In the genomic region with DNA sequence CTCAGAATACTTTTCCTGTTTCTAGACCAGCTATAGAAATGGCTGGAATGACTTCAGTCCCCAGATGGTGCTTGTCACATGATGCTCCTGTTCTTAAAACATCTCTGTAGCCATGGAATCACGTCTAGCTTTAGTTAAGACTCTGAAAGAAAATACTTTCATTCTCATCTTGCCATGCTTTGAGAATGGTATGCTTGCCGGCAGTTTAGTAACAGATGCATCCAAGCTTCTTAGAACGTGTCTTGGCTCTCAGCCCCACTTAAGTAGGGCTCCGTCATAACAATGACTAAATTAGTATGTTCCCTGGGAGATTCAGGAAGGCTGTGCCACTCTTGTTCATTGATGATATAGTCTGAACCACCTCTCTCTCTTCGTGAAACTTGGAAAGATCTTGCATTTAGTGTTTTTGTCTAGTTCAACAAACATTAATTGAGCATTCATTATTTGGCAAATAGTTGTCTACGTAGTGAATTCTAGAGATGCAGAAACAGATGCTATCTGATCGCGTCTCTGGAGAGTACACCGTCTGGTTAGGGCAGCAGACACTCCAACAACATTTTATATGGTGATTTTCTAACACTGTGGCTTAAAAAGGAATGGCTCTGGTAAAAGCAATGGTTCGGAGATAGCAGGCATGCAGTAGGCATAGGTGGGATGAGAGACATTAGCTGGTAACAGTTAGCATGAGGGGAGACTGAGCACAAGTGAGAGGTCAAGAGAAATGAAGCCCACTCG, we compare ENCODE assay signal across 14 mouse cellular contexts.
DNase-seq lines count a peak whose midpoint lies in the region; ATAC-seq and TF ChIP-seq lines count a peak whose summit lies in the region.
"Had no signal": no experiment of that assay in that cellular context is flagged by ENCODE, and none has a peak within 500 bp of the region (broad histone marks: within the 10 kb centered on the region; RNA-seq: fewer than 3 reads in every experiment).

No protein-coding gene starts in this region.

- H3K27me3 ChIP-seq in forebrain, postnatal 0 days (ENCODE audit: insufficient read depth, low read length) = no peaks in the 10 kb centered on the region
- H3K27me3 ChIP-seq: megakaryocyte, embryonic 14.5 days; neural tube, embryonic 13.5 days had no signal

- H3K9ac ChIP-seq in forebrain, postnatal 0 days = no peak overlapping the region
- H3K9ac ChIP-seq: neural tube, embryonic 13.5 days had no signal

- H3K27ac ChIP-seq in forebrain, postnatal 0 days (ENCODE audit: low read depth, low read length) = peak overlapping the region; percentile 72
- H3K27ac ChIP-seq: neural tube, embryonic 13.5 days had no signal

- TF ChIP-seq CTCF in forebrain, postnatal 0 days (IDR thresholded peaks at IDR 0.05; ENCODE audit: low read depth) = no peak

- peak; percentile 66 for DNase-seq in left cerebral cortex, adult 11 months (ENCODE audit: low spot score)
- DNase-seq in left cerebral cortex, postnatal 4 days = no peak
- DNase-seq in forebrain, postnatal 0 days = peak; percentile 89
- peak; percentile 45 for DNase-seq in layer of hippocampus, adult 9-10 months (ENCODE audit: low spot score)
- peak; percentile 64 to 76 for DNase-seq in right cerebral cortex, adult 2 months (ENCODE audit: low spot score in 2 of 2)
- DNase-seq in ovary, postnatal 10 days (ENCODE audit: low spot score) = no peak
- DNase-seq in B cell, adult 2 months = no peak
- DNase-seq: gastrocnemius, postnatal 14 days; kidney, postnatal 10 days; spleen, adult 18-20 months; thymus, postnatal 14 days had no signal

- intact Hi-C loops in left cerebral cortex, postnatal 4 days (cut with DNase I) = loop anchor here (10.0 kb wide), 1 partner anchor 163 kb away; no protein-coding TSS in a partner anchor

- H3K4me3 ChIP-seq in forebrain, postnatal 0 days (ENCODE audit: low read depth, low read length) = no peak overlapping the region
- H3K4me3 ChIP-seq: megakaryocyte, embryonic 14.5 days; neural tube, embryonic 13.5 days had no signal

- 32% methylated on average over 11 of the region's 11 CpGs for WGBS in forebrain, postnatal 0 days

- peak; percentile 96 for ATAC-seq in forebrain, postnatal 0 days
- ATAC-seq in CD4-positive, CD25-positive, alpha-beta regulatory T cell, adult 4 months = no peak

- no peaks in the 10 kb centered on the region for H3K36me3 ChIP-seq in forebrain, postnatal 0 days (ENCODE audit: insufficient read depth)
- H3K36me3 ChIP-seq: neural tube, embryonic 13.5 days had no signal

- peak overlapping the region; percentile 19; the same call in 1 of the 2 replicates for H3K4me2 ChIP-seq in forebrain, postnatal 0 days (ENCODE audit: low read depth)
- H3K4me2 ChIP-seq: neural tube, embryonic 13.5 days had no signal

- H3K4me1 ChIP-seq in forebrain, postnatal 0 days (ENCODE audit: insufficient read depth) = no peaks in the 10 kb centered on the region; the same call in 1 of the 2 replicates
- H3K4me1 ChIP-seq: megakaryocyte, embryonic 14.5 days; neural tube, embryonic 13.5 days had no signal

- no peaks in the 10 kb centered on the region for H3K9me3 ChIP-seq in forebrain, postnatal 0 days (ENCODE audit: low read length)
- H3K9me3 ChIP-seq: neural tube, embryonic 13.5 days had no signal

Comparison
In these comparisons a context has a peak if more than half of its experiments do, and no peak if none do; other contexts are left out.
1. DNase-seq: peak in left cerebral cortex, adult 11 months (single experiment), forebrain, postnatal 0 days (single experiment), layer of hippocampus, adult 9-10 months (single experiment) and right cerebral cortex, adult 2 months (2 of 2); none in left cerebral cortex, postnatal 4 days (single experiment), ovary, postnatal 10 days (single experiment) and B cell, adult 2 months (0 of 2).